Mouse (Mus musculus): ENCODE data around the gene Tedc1.
"Not testable (repeated sequence)": the region's sequence is repeated elsewhere in the genome, so short reads cannot be mapped to it uniquely, and the experiment has no call there.

Gene Tedc1

DNA sequence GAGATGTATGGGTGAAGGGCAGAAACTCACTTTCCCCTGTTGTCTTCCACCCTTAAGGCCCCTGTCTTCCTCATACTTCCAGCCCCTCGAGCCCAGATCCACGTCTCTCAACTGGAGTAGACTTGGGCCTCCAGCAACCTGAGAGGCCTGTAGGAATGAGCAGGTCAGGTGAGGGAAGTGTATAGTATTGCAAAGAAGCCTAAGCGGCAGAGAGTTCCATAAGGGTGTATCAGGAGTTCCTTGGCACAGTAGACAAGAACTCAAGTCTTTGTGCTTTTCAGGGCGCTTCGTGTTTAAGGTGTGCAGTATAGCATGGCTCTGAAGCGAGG lies 1.5 kb upstream of the Tedc1 start:
- DNase-seq, result no peak

DNA sequence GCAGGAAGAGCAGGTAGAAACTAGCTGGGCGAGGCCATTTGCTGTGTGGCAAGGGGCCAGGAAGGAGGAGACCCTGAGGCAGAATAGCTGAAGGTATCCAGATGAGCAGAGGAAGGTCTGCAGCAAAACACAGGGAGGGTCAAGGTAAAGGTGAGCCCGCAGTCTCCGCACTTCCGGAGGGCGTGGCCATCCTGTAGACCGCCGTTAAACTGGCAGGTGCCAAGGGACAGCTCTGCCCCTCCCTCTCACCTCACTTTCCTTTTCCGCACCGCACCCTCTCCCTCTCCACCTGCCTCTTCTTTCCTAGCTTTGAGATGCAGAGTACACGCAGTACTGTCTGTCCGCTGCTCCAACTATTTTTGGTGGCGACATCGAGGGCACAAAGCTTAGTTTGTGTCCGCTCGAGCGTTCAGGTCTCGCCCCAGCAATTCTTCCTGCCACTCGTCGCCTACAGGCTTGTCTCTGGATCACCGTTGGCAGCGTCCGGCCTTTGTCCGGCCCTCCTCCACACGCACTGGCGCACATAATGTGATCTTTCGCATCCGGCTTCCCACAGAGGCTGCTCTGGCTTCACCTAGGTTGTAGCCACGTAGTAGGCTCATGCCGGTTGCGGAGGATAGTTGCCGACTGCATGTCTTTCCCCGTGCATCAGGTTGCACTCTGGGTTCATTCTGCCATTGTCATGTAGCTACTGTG lies 997 bp upstream of the Tedc1 start:
- DNase-seq, result peak; percentile 60 to 62

- DNase-seq, result no peak
These were observed 314 bp downstream of the Tedc1 start for GRCm38 (mm10) chr12:113156540-113156929.

DNA sequence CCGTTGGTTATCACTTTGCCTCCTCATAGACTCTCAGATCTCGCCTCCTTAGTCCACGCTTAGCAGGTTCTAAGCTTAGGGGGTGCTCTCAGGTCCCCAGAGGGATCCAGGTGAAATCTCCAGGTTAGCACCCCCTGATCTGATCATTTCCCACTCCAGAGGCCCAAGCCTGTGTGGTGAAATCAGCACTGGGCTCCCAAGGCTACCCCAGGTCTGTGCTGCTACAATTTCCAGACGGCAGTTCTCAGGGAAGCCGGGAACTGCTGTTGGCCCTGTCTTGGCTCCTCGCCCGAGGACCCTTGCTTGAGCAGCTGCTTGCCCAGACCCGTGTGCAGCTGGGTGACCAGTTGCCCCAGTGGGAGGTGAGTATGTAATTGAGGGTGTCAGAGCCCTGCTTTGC lies 781 bp downstream of the Tedc1 start:
- DNase-seq, result peak in 1 of 2 experiments; percentile 43

- no peak for DNase-seq
These were observed 1.3 kb downstream of the Tedc1 start for GRCm38 (mm10) chr12:113157521-113157920.

DNA sequence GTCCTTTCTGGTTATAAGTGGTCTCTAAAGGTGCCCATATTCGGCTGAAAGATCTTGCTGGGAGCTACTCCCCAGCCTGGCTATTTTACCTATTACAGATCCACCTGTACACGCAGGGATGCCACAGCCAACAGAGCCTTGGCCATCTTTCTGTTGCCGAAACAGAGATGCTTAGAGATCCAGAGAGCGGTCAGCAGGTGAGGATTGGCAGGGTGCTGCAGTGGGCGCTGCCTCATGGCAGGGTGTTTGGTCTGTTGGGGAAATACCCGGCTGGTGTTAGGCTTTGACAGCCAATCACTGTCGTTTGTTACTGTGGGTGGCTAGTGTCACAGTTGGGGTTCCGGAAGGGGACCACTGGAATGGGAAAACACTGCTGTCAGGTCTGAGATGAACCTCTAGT lies 1.8 kb downstream of the Tedc1 start:
- no peak for DNase-seq

- DNase-seq, result peak in 1 of 2 experiments; percentile 34
These were observed 7.4 kb downstream of the Tedc1 start for GRCm38 (mm10) chr12:113163561-113164006.

DNA sequence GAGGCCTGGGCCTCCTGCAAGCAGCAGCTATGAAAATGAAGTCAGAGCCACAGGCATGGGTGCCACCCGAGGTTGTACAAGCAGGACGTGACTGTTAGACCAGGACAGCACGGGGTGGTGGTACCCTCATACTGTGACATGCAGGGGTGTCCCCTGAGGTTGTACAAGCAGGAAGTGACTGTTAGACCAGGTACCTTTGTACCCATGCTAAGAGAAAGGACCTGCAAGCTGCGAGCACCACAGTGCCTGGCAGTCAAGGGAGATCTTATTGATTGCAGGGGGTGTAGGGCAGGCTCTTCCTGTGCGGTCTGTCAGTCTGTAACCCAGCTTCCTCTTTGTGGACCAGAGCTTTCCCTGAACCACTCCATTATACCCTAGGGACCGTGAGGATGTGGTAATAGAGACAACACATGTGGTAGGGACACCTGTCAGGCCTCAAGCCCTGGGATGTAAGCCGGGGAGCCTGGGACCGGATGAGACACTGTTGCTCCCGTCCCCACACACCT lies 11.9 kb downstream of the Tedc1 start:
- no peak for DNase-seq

- DNase-seq, result no peak
These were observed 20.9 kb downstream of the Tedc1 start for GRCm38 (mm10) chr12:113176960-113177725.

DNA sequence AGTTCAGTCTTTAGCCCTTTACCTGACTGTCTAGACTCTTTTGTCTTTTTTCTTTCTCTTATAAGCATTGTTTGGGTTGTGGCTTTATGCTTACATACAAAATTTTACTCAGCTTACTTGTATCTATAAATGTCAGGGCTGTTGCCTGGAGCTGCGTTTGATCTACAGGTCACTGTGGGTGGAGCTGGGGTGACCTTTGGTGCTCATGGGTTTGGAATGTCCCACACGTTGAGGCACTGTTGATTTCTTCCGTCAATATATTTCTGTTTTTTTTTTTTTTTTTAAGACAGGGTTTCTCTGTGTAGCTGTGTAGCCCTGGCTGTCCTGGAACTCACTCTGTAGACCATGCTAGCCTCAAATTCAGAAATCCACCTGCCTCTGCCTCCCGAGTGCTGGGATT lies 24.8 kb downstream of the Tedc1 start:
- DNase-seq, result no peak

GRCm38 (mm10) chr12:113184945-113185344 lies 28.7 kb downstream of the Tedc1 start:
- DNase-seq, result no peak

DNA sequence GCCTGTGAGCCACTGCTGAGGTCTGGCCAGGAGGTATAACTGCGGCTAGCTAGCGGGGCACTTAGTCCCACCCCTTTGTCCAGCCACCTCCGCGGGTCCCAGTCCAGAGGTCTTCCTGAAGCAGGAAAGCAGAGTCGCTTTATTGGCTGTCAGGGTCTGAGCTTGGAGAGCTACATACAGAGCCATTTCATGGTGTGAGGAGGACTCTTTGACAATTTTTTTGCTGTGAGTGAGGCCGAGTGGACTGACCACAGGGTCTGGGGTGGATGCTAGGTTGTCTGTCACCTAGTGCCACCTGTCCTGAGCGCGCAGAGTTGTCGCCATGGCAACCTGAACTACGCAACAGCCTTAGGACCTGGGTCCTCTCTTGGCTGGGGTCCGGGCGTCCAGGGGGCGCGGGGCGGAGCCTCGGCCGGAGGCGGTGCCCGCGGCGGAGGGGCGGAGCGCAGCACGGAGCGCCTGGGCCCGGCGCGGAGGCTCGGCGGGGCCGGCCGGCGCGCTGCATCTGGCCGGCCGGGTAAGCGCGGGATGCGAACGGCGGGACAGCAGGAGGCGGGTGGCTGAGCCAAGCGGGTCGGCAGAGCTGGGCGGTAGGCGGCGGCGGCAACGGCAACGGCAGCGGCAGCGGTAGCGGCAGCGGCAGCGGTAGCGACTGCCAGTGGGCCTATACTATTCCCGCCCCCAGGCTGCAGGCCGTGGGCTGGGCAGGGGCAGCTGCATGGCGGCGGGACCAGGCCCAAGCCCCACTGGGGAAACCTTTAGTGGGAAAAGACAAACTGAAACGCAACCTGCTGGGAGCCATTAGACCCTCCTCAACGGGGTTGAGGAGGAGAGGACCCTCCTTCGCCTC lies 29.4 kb downstream of the Tedc1 start, which contains the start of gene Tmem121:
Tmem121 (plus strand) TSS at position 489 of the 850 bp plus-strand sequence.
- DNase-seq, result peak; percentile 68 to 74

GRCm38 (mm10) chr12:113186326-113187010 lies 30.2 kb downstream of the Tedc1 start:
- DNase-seq, result peak; percentile 29 to 37

DNA sequence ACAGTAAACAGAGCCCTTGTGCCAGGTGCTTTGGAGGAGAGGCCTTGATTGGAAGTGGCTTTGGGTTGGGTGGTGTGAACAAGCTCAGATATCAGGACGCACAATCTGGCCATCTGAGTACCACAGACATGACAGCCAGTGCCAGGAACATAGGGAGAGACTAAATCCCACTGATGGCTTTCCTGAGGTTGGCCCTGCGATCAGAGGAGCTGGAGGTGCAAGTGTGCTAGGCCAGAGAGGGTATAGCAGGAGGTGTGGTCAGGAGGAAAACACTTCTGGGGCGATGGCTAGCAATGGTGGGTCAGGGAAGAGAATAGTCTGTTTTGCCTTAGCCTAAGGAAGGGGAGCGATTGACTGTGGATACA lies 30.8 kb downstream of the Tedc1 start:
- DNase-seq, result peak; percentile 32

GRCm38 (mm10) chr12:113187584-113188295 lies 31.5 kb downstream of the Tedc1 start:
- DNase-seq, result peak; percentile 95 to 97

GRCm38 (mm10) chr12:113188349-113189055 lies 32.3 kb downstream of the Tedc1 start:
- peak in 1 of 2 experiments; percentile 39 for DNase-seq

GRCm38 (mm10) chr12:113193423-113193822 lies 37.2 kb downstream of the Tedc1 start:
- DNase-seq, result no peak

DNA sequence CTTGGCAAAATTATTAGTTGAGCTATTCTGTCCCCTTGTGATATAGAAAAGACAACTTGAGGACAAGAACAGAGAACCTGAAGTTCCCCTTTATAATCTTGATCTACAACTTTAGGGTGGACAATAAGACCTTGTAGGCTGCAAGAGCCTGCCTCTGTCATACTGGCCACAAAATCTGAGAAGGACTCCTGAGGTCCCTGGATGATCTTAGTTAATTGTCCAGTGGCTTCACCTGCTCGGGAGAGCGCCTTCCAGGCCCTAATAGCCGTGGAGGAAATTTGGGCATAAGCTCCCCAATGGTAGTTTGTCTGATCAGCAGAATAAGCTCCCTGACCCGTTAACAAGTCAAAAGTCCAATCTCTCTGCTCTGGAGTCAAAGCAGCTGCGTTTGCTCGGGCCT lies 42.9 kb downstream of the Tedc1 start:
- DNase-seq, result not testable (repeated sequence)

DNA sequence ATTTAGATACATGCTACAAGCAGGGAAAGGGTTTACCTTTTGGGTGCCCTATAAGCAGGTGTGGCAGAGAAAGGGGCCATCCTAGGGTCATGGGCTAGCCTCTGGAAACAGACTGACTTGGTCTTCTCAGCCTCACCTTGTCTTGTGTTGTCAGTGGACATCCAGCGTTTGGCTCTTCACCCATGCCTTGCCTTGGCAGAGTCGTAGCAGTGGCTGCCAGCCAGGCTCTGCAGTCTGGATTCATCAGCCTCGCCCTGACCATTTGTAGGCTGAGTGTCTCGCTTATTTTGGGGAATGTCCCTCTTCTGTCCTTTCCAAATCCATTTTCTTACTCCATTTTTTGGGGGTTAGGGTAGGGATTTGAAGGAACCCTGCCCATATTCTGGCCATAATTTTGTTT lies 45.1 kb downstream of the Tedc1 start:
- DNase-seq, result peak; percentile 78 to 87

DNA sequence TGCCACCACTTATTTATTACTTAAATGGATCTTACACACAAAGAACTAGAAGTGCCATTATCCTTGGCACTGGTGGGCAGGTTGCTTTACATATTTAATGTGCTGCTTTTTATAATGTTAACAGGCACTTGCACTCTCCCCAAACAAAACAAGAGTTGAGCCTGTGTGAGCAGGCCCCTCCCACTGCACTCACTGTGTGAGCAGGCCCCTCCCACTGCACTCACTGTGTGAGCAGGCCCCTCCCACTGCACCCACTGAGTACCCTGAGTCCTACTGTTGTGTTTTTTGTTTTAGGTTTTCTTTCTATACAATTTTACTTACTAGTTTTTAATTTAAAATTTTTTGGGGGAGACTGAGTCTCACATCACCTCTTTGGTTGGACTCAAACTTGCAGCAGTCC lies 45.8 kb downstream of the Tedc1 start:
- peak in 1 of 2 experiments; percentile 32 for DNase-seq

- no peak for DNase-seq
These were observed 47.3 kb downstream of the Tedc1 start for GRCm38 (mm10) chr12:113203522-113203921.
